Mouse (Mus musculus): ENCODE results near the gene Ift57. TPM values are rescaled to one million over a fixed set of nuclear protein-coding genes. Genes with fewer than 3 reads are reported as not detected.

Ift57 gene
- total RNA-seq, 1 experiment = 9.0 TPM

DNA sequence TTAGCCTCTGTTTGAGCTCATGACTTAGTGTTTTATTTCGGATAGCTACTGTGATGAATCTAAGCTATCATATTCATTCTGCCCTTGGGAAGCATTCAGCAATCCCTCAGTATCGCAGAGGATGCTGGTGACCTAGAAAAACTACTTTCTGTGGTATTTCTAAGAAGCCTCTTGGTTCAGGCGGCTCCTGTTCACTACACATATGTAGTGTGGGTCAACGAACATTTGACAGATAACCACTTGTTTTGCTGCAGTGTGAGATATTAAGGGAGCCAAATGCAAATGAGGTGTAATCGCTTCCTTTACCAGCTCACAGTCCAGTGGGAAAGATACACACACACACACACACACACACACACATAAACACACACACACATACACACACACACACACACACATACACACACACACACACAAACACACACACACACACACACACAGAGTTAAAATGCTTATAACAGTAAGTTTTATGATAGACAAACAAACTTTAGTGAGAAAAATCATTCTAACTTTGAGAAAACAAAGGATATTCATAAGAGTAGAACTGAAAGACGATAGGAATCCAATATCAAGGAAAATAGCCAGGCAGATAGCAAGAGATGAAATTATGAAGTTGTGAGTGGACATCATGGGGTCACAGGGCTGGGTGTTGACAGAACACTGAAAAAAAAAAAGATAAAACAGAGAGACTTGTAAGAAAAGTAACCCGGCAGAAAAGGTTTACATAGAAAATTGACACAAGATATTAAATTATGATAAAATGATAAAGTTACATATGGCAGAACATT, 72.8 kb downstream of the Ift57 start:
- no peak for TF ChIP-seq MAFK (IDR thresholded peaks at IDR 0.05; ENCODE audit: insufficient read depth, low read depth, low read length)
- TF ChIP-seq ZNF384 (IDR thresholded peaks at IDR 0.05; ENCODE audit: low read depth, low read length) = no peak
- TF ChIP-seq HCFC1 (IDR thresholded peaks at IDR 0.05; ENCODE audit: borderline replicate concordance, insufficient read depth, low read length) = no peak
- no peak for TF ChIP-seq ZC3H11A (IDR thresholded peaks at IDR 0.05; ENCODE audit: borderline replicate concordance, low read depth, low read length)
- TF ChIP-seq CHD2 (IDR thresholded peaks at IDR 0.05; ENCODE audit: low read depth, low read length) = no peak
- DNase-seq (ENCODE audit: low read depth, low spot score) = no peak
- Histone ChIP-seq H3K9me3 (ENCODE audit: control insufficient read depth, insufficient read depth, low read depth, low read length) (no peaks in the 10 kb centered on the region), H3K9ac (ENCODE audit: insufficient read depth, low read depth, low read length, poor library complexity, severe bottlenecking) (no peak overlapping the region), H3K27ac (ENCODE audit: insufficient read depth, low read depth, low read length, poor library complexity, severe bottlenecking) (no peak overlapping the region), H3K4me1 (ENCODE audit: control insufficient read depth in 2 of 2, insufficient read depth in 2 of 2, low read length in 2 of 2, poor library complexity in 1 of 2) (peaks cover 0 to 6% of the 10 kb centered on the region in 2 experiments; a peak in 3 of 4 replicates), H3K36me3 (ENCODE audit: control insufficient read depth, insufficient read depth, low read length, poor library complexity, severe bottlenecking) (no peaks in the 10 kb centered on the region; the same call in 1 of the 2 replicates), H3K4me3 (ENCODE audit: insufficient read depth in 1 of 2, low read depth in 1 of 2, low read length in 2 of 2, poor library complexity in 1 of 2, severe bottlenecking in 1 of 2) (no peak overlapping the region)
- in situ Hi-C loops (cut with MboI; ENCODE audit: low sequenced_read_pairs in 2 of 2, unreplicated experiment in 2 of 2) = no loop called here

DNA sequence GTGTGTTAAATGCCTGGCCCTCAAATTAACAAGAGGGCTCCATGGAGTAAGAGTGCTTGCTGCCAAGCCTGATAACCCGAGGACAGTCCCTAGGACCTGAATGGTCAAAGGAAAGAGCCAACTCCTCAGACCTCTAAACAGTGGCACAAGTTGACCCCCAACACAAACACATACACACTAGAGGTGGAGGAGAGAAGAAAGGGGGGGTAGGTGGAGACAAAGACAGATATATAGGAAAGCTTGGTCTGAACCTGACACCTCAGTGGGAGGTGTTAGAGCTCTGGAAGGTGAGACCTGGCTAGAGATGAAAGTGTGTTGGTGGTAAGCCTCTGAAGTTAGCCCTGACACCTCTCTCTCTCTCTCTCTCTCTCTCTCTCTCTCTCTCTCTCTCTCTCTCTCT, 73.5 kb downstream of the Ift57 start:
- TF ChIP-seq MAFK (IDR thresholded peaks at IDR 0.05; ENCODE audit: insufficient read depth, low read depth, low read length) (no peak), HCFC1 (IDR thresholded peaks at IDR 0.05; ENCODE audit: borderline replicate concordance, insufficient read depth, low read length) (no peak), ZC3H11A (IDR thresholded peaks at IDR 0.05; ENCODE audit: borderline replicate concordance, low read depth, low read length) (no peak), ZNF384 (IDR thresholded peaks at IDR 0.05; ENCODE audit: low read depth, low read length) (no peak), CHD2 (IDR thresholded peaks at IDR 0.05; ENCODE audit: low read depth, low read length) (no peak)
- Histone ChIP-seq H3K4me1 (ENCODE audit: control insufficient read depth in 2 of 2, insufficient read depth in 2 of 2, low read length in 2 of 2, poor library complexity in 1 of 2) (peaks cover 0 to 6% of the 10 kb centered on the region in 2 experiments; a peak in 3 of 4 replicates), H3K27ac (ENCODE audit: insufficient read depth, low read depth, low read length, poor library complexity, severe bottlenecking) (no peak overlapping the region), H3K9me3 (ENCODE audit: control insufficient read depth, insufficient read depth, low read depth, low read length) (no peaks in the 10 kb centered on the region), H3K9ac (ENCODE audit: insufficient read depth, low read depth, low read length, poor library complexity, severe bottlenecking) (no peak overlapping the region), H3K4me3 (ENCODE audit: insufficient read depth in 1 of 2, low read depth in 1 of 2, low read length in 2 of 2, poor library complexity in 1 of 2, severe bottlenecking in 1 of 2) (no peak overlapping the region), H3K36me3 (ENCODE audit: control insufficient read depth, insufficient read depth, low read length, poor library complexity, severe bottlenecking) (no peaks in the 10 kb centered on the region; the same call in 1 of the 2 replicates)
- DNase-seq (ENCODE audit: low read depth, low spot score) = no peak
- in situ Hi-C loops (cut with MboI; ENCODE audit: low sequenced_read_pairs in 2 of 2, unreplicated experiment in 2 of 2) = no loop called here

- DNase-seq (ENCODE audit: low read depth, low spot score) = no peak
- in situ Hi-C loops (cut with MboI; ENCODE audit: low sequenced_read_pairs in 2 of 2, unreplicated experiment in 2 of 2) = no loop called here
- H3K9ac ChIP-seq (ENCODE audit: insufficient read depth, low read depth, low read length, poor library complexity, severe bottlenecking) = no peak overlapping the region
- no peak overlapping the region for H3K27ac ChIP-seq (ENCODE audit: insufficient read depth, low read depth, low read length, poor library complexity, severe bottlenecking)
- no peaks in the 10 kb centered on the region; the same call in 1 of the 2 replicates for H3K36me3 ChIP-seq (ENCODE audit: control insufficient read depth, insufficient read depth, low read length, poor library complexity, severe bottlenecking)
- H3K4me1 ChIP-seq (ENCODE audit: control insufficient read depth in 2 of 2, insufficient read depth in 2 of 2, low read length in 2 of 2, poor library complexity in 1 of 2) = peaks cover 0 to 6% of the 10 kb centered on the region in 2 experiments; a peak in 3 of 4 replicates
- no peak overlapping the region for H3K4me3 ChIP-seq (ENCODE audit: insufficient read depth in 1 of 2, low read depth in 1 of 2, low read length in 2 of 2, poor library complexity in 1 of 2, severe bottlenecking in 1 of 2)
- TF ChIP-seq CHD2 (IDR thresholded peaks at IDR 0.05; ENCODE audit: low read depth, low read length) (no peak), MAFK (IDR thresholded peaks at IDR 0.05; ENCODE audit: insufficient read depth, low read depth, low read length) (no peak), HCFC1 (IDR thresholded peaks at IDR 0.05; ENCODE audit: borderline replicate concordance, insufficient read depth, low read length) (no peak), ZNF384 (IDR thresholded peaks at IDR 0.05; ENCODE audit: low read depth, low read length) (no peak), ZC3H11A (IDR thresholded peaks at IDR 0.05; ENCODE audit: borderline replicate concordance, low read depth, low read length) (no peak)
- no peaks in the 10 kb centered on the region for H3K9me3 ChIP-seq (ENCODE audit: control insufficient read depth, insufficient read depth, low read depth, low read length)
Observed at GRCm38 (mm10) chr16:49773068-49773467, 74.0 kb downstream of the Ift57 start.

GRCm38 (mm10) chr16:49774059-49775001, 75.3 kb downstream of the Ift57 start:
- no peaks in the 10 kb centered on the region; the same call in 1 of the 2 replicates for H3K36me3 ChIP-seq (ENCODE audit: control insufficient read depth, insufficient read depth, low read length, poor library complexity, severe bottlenecking)
- H3K27ac ChIP-seq (ENCODE audit: insufficient read depth, low read depth, low read length, poor library complexity, severe bottlenecking) = no peak overlapping the region
- no peak for TF ChIP-seq CHD2 (IDR thresholded peaks at IDR 0.05; ENCODE audit: low read depth, low read length)
- no peak for TF ChIP-seq ZC3H11A (IDR thresholded peaks at IDR 0.05; ENCODE audit: borderline replicate concordance, low read depth, low read length)
- TF ChIP-seq MAFK (IDR thresholded peaks at IDR 0.05; ENCODE audit: insufficient read depth, low read depth, low read length) = no peak
- TF ChIP-seq ZNF384 (IDR thresholded peaks at IDR 0.05; ENCODE audit: low read depth, low read length) = no peak
- TF ChIP-seq HCFC1 (IDR thresholded peaks at IDR 0.05; ENCODE audit: borderline replicate concordance, insufficient read depth, low read length) = no peak
- no peak overlapping the region for H3K9ac ChIP-seq (ENCODE audit: insufficient read depth, low read depth, low read length, poor library complexity, severe bottlenecking)
- in situ Hi-C loops (cut with MboI; ENCODE audit: low sequenced_read_pairs in 2 of 2, unreplicated experiment in 2 of 2) = no loop called here
- H3K4me1 ChIP-seq (ENCODE audit: control insufficient read depth in 2 of 2, insufficient read depth in 2 of 2, low read length in 2 of 2, poor library complexity in 1 of 2) = no peaks in the 10 kb centered on the region
- DNase-seq (ENCODE audit: low read depth, low spot score) = no peak
- H3K9me3 ChIP-seq (ENCODE audit: control insufficient read depth, insufficient read depth, low read depth, low read length) = no peaks in the 10 kb centered on the region
- H3K4me3 ChIP-seq (ENCODE audit: insufficient read depth in 1 of 2, low read depth in 1 of 2, low read length in 2 of 2, poor library complexity in 1 of 2, severe bottlenecking in 1 of 2) = no peak overlapping the region
